Mouse (Mus musculus) kidney, adult 11 months (tissue): ENCODE measurements around the gene Rassf7.
"Not testable (repeated sequence)": the region's sequence is repeated elsewhere in the genome, so short reads cannot be mapped to it uniquely, and the experiment has no call there.

Experiments used
- DNase-seq: peaks from one replicate; pipeline ENCODE4 v3.0.0; 2022

The Rassf7 gene

GRCm38 (mm10) chr7:141227796-141228195 is 12.1 kb downstream of the Rassf7 start:
- DNase-seq = no peak

GRCm38 (mm10) chr7:141228279-141229067 is 12.8 kb downstream of the Rassf7 start, which contains the start of gene Phrf1:
Phrf1 (plus strand) TSS chr7:141228784.
- peak; percentile 85 for DNase-seq

GRCm38 (mm10) chr7:141229702-141230101 is 14.0 kb downstream of the Rassf7 start:
- DNase-seq = no peak

DNA sequence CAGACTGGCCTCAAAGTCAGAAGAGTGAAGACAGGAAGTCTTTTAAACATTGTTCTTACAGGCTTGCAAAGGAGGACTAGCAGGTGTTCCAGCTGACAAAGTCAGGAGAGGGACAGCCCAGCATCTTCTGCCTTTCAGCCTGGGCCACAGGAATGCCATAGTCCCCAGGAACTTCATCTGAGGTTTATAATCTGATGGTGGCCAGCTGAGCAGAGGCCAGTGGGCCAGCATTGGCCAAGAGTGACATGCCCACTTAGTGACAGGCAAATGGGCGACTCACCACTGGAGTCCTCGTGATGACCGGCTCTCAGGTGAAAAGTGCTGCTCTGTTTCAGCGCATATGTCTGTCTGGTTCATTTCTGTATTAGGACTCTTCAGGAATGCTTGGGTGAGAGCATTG is 14.9 kb downstream of the Rassf7 start:
- no peak for DNase-seq

- DNase-seq = no peak
Measured at GRCm38 (mm10) chr7:141231111-141231510, 15.5 kb downstream of the Rassf7 start.

DNA sequence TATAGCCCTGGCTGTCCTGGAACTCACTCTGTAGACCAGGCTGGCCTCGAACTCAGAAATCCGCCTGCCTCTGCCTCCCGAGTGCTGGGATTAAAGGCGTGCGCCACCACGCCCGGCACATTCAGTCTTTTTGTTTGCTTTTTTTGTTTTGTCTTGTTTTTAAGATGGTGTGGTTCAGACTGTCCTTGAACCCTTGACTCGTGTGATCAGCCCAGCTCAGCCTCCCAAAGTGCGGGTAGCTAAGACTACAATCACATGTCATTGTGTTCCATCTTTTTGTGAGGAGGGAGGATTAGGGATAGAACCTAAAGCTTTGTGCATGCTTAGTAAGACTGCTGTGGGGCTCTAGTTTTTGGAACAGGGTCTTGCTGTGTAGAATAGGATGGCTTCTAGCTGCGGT is 15.9 kb downstream of the Rassf7 start:
- no peak for DNase-seq

DNA sequence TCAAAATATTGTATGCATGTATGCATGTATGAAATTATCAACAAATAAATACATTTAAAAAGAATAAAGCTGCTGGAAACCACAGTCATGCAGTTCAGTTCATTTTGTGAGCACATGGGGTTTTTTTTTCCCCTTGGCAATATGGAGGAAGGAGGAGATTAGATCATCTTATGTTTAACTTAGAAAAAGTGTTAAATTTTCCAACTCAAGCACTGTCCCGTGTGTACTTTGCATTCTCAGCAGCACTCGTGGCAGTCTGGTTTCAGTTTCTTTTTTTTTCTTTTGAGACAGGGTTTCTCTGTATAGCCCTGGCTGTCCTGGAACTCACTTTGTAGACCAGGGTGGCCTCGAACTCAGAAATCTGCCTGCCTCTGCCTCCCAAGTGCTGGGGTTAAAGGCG is 34.8 kb downstream of the Rassf7 start:
- not testable (repeated sequence) for DNase-seq

GRCm38 (mm10) chr7:141256159-141256558 is 40.5 kb downstream of the Rassf7 start:
- DNase-seq = no peak

- DNase-seq = no peak
Measured at GRCm38 (mm10) chr7:141261480-141261879, 45.8 kb downstream of the Rassf7 start.

DNA sequence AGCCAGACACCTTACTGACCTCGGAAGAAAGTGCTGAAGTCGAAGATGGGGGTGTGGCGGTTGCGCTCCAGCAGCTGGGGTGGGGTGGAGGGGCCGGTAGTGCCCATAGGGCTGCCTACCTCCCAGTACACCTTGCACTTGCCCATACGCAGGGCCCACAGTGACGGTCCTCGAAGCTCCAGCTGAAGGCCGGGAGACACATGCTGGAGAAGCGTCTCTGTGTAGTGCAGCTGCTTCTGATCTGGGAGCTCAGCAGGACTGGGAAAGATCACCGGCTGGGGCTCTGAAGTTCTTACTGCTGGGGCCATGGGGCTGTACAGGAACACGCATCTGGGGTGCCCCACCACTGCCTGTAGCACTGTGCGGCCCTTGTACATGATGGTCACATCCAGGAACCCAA is 48.0 kb downstream of the Rassf7 start:
- no peak for DNase-seq

DNA sequence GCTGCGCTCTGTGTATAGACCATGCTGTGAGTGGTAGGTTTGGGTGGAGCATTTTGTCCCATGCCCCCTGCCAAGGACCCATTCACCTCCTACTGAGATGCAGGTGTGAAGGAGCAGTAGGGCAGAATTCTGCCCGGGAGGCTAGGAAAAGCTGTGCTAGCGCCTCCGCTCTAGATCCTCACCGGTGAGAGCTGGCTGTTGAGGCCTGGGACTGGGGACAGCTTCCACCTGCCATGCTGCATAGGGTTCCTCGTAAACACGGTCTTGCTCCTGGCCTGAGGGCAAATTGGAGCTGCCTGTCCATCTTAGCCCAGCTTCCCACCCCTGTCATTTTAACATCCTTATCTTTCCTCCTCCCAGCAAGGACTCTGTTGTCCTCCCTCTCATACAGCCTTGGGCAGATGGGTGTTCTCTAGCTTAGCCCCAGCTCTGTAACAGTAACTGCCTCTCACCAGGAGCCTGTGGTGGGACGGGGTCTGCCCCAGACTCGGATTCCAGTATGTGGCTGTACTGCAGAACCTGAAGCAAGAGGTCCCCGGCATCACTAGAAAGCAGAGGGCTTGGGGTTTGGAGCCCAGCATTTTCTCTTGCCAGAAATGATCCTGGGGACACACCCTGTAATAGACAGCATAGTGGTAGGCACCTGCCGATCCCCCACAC is 48.5 kb downstream of the Rassf7 start:
- DNase-seq = no peak

GRCm38 (mm10) chr7:141264761-141265410 is 49.2 kb downstream of the Rassf7 start:
- DNase-seq = no peak

GRCm38 (mm10) chr7:141265411-141265738 is 49.7 kb downstream of the Rassf7 start:
- DNase-seq = no peak

GRCm38 (mm10) chr7:141265739-141266561 is 50.3 kb downstream of the Rassf7 start, which contains the start of gene Irf7:
Irf7 (minus strand) TSS chr7:141266481.
- peak; percentile 68 for DNase-seq
